Mouse (Mus musculus): ENCODE data around the gene Srgn.

GRCm38 (mm10) chr10:62534509-62534908, 7.3 kb upstream of the Srgn start:
- no peak for TF ChIP-seq POLR2A (IDR thresholded peaks at IDR 0.05; ENCODE audit: control insufficient read depth, low read depth, low read length)
- no peak for TF ChIP-seq CTCF (IDR thresholded peaks at IDR 0.05; ENCODE audit: control insufficient read depth, insufficient read depth, insufficient replicate concordance, low read depth, low read length)

All from testis, adult 2 months (tissue).